Mouse (Mus musculus) left cerebral cortex, adult 11 months (tissue): ENCODE data around the gene Fndc9.
A peak's percentile ranks its signal among the peaks of the same experiment; 100 is the strongest.

Source experiments
- DNase-seq: peaks from one replicate; pipeline ENCODE4 v3.0.0; 2022; ENCODE audit warnings: low spot score

Fndc9 gene

DNA sequence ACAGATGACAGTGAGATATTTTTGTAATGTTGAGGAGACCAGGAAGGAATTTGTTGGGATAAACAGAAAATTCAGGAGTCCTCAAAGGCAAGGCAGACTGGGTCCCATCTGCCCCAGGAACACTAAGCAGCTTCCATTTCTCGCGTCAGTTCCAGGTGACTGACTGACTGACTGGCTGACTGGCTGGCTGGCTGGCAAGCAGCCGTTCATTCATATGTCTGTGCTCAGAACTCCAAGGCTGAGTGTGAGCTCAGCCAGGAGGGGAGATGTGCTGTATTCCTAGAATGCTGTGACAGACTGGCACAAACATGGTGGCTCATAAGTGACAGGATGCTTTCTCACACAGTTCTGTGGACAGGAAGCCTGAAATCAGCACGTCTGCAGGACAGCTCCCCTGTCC, 1.4 kb upstream of the Fndc9 start:
- no peak for DNase-seq

GRCm38 (mm10) chr11:46236976-46237375, 1.6 kb downstream of the Fndc9 start:
- peak; percentile 69 for DNase-seq

DNA sequence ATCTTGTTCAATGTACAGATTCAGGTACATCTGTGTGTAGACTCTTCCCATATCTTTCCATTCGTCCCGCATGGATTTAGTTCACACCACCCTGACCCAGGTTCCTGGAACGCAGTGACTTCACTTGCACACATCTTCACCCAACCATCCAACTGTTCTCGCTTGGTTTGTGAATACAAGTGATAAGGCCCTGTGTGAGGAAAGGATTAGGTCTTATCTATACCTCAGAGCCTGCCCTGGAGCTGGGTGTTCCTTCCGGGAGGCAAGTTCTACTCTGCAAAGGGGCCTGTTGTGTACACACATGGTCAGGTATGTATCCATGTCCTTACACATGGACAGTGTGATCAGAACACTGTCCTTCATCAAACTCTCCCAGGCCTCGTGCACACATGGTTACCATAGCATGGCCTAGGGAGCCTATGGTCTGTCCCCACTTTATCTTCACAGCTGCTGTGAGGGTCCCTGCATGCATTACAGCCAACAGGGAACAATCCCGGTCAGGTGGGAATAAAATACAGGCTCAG, 5.9 kb downstream of the Fndc9 start:
- DNase-seq, result no peak

- DNase-seq, result no peak
Observed at GRCm38 (mm10) chr11:46241985-46242384, 6.7 kb downstream of the Fndc9 start.

GRCm38 (mm10) chr11:46244731-46245604, 9.6 kb downstream of the Fndc9 start:
- no peak for DNase-seq

DNA sequence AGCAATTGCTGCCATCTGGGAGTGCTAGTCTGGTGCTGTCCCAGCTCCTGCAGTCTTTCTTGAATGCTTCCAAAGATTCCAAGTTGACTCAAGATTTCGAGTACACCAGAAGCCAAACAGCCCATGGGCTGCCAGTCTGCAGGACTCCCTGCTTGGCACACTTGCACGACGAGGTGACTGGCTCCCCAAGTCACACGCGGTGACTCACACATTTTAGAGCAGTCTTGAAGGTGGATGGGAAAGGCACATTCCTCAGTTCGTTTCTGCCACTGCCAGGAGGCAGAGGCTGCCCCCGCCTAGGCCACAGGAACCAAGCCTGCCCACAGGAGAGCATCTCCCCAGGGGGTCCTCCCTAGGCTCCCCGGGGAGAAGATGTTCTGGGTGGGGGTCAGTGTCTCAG, 10.6 kb downstream of the Fndc9 start:
- DNase-seq, result no peak

GRCm38 (mm10) chr11:46246393-46246792, 11.1 kb downstream of the Fndc9 start:
- no peak for DNase-seq

- no peak for DNase-seq
Observed at GRCm38 (mm10) chr11:46248352-46248751, 13.0 kb downstream of the Fndc9 start.

DNA sequence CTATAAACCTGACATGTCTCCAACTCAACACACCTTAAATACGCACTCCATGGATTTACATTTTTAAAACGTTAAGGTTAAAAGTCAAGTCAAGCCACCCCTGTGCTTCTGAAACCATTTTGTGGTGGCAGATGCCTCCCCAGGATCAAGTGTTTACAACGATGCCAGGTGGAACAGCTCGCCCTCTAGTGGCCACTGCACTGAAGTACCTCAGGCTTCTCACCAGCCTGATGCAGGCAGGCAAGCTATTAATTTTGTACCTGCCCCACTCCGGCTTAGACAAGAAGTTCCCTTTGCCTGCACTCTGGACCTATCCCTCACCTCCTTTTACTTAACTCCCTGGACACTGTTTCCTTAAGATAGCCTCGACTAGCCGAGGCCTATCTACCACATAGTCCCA, 16.7 kb downstream of the Fndc9 start:
- peak; percentile 60 for DNase-seq

DNA sequence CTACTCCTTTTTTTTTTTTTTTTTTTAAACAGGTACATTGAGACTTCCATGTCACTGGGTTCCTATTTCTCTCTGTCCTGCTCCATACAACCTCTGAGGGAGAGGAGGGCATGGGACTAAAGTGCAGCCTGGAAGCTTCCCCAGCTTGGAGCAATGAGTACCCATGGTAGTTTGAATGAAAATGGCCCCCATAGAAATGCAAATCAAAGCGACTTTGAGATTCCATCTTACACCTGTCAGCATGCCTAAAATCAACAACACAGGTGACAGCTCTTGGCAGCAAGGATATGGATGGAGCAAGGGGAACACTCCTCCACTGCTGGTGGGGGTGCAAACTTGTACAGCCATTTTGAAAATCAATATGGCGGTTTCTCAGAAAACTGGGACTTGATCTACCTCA, 20.0 kb downstream of the Fndc9 start:
- DNase-seq, result no peak

DNA sequence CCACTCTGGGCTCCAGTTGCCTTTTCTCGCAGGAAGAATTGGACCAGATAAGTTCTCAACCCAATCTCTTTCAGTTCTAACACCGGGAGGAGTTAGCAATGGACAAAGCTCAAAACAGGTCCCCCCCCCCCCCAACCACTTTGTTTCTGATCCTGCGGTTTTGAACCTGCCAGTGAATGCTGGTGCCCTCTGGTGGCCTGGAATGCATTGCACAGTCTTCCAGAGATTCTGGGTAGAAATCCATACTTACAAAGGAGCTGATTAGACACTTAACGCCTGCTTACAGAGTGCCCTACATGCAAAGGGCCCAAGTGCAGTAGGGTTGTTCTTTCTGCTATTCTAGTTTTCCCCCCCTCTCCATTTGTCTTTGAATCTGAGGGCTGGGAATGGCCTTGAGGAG, 22.9 kb downstream of the Fndc9 start:
- no peak for DNase-seq

DNA sequence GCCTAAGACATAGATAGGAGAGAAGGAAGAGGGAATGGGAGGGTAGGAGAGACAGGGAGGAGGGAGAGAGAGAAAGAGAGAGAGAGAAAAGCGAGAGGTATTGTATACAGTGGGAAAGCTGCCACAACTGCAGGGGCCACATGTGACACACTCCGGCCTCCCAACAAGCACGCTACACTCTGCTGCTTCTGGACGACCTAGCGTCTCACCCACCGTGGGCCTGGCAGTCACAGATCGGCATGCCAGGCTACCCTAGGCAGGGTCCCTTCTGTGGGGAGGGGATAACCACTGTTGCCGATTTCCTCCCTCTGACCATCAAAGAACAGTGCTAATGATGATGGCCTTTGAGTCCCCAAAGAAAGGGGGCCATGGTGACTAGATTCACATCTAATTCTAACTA, 23.4 kb downstream of the Fndc9 start:
- no peak for DNase-seq

- no peak for DNase-seq
Observed at GRCm38 (mm10) chr11:46262854-46263253, 27.5 kb downstream of the Fndc9 start.

- DNase-seq, result no peak
Observed at GRCm38 (mm10) chr11:46263291-46263690, 28.0 kb downstream of the Fndc9 start.

DNA sequence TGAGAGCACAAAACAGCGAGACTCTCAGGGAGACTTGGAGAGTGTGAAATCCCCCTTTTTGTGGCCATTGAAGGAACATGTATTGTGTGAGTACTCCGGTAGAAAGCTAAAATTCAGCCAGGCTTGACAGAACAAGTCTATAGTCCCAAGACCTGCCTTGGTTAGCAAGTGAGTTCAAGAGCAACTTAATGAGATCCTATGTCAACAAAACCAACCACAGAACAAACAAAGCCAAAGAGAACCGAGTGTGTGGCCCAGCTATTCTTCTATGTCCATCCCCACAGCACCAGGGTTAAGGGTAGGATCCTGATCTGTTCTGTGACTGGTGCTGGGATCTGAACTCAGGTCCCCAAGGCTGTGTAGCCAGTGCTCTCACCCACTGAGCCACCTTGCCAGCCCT, 29.3 kb downstream of the Fndc9 start:
- no peak for DNase-seq

DNA sequence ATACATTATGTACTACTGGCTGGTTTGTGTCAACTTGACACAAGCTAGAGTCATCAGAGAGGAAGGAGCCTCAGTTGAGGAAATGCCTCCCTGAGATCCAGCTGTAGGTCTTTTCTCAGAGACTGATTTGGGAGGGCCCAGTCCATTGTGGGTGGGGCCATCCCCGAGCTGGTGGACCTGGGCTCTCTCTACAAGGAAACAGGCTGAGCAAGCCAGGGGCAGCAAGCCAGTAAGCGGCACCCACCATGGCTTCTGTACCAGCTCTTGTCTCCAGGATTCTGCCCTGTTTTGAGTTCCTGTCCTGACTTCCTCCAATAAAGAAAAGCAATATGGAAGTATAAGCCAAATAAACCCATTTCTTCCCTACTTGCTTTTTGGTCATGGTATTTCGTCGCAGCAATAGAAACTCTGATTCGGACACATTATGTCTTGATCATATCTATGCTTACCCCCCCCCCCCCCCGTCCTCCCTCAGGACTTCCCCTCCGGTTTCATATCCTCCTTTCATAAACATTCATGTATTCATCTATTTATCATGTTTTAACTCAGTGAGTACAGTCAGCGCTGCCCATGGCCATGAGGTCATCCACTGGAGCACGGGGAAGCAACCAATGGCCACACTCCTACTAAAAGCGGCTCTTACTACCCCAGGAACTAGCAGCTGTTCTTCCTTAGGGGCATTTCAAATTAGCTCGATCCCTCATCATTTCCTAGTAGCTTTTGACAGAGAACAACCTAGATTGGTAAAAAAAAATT, 29.9 kb downstream of the Fndc9 start:
- no peak for DNase-seq

- DNase-seq, result no peak
Observed at GRCm38 (mm10) chr11:46268991-46269390, 33.7 kb downstream of the Fndc9 start.

DNA sequence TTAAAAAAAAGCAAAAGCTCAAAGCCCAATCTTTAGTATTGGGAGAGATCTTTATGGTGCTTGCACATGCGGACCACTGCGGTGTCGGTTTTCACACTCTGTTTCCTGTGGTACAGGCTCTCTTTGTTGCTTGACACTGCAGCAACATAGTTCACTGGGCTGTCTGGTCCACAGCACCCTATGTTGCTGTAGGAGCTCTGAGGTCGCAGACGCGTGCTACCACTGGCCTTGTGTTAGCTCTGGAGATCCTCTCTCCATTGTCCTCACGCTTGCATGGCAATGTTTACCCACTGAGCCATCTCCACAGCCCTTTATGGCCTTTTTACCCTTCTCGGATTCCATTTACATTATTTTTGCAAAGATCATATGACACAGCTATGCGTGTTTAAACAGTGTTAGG, 34.1 kb downstream of the Fndc9 start:
- DNase-seq, result no peak

- no peak for DNase-seq
Observed at GRCm38 (mm10) chr11:46269893-46270292, 34.6 kb downstream of the Fndc9 start.

- no peak for DNase-seq
Observed at GRCm38 (mm10) chr11:46272058-46272681, 36.8 kb downstream of the Fndc9 start.

- no peak for DNase-seq
Observed at GRCm38 (mm10) chr11:46273969-46274368, 38.6 kb downstream of the Fndc9 start.

- peak; percentile 56 for DNase-seq
Observed at GRCm38 (mm10) chr11:46275302-46275701, 40.0 kb downstream of the Fndc9 start.

DNA sequence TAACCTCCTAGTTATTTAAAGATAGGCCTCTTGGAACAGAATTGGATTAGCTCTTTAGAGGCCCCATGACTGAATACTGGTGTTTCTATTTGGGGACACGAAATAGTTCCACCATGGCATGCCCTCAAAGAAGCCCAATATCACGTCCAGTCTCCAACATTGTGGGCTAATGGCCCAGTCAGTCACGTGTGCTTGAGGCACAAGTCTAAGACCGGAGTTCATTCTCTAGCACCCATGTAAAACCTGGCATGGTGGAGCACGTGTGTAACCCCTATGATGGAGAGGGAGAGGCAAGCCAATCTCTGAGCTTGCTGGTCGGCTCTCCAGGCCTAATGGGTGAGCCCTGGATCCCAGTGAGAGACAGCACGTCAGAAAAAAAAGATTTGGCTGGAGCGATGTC, 40.8 kb downstream of the Fndc9 start:
- no peak for DNase-seq
